Mouse (Mus musculus) embryo, embryonic 10.5 days (tissue): Measurements from ENCODE around the gene Olfr314.
"Not testable (repeated sequence)": the region's sequence is repeated elsewhere in the genome, so short reads cannot be mapped to it uniquely, and the experiment has no call there.

Source experiments
- DNase-seq: peaks from one replicate; pipeline ENCODE4 v3.0.0-alpha.2; 2015; ENCODE audit warnings: low spot score

Gene Olfr314

DNA sequence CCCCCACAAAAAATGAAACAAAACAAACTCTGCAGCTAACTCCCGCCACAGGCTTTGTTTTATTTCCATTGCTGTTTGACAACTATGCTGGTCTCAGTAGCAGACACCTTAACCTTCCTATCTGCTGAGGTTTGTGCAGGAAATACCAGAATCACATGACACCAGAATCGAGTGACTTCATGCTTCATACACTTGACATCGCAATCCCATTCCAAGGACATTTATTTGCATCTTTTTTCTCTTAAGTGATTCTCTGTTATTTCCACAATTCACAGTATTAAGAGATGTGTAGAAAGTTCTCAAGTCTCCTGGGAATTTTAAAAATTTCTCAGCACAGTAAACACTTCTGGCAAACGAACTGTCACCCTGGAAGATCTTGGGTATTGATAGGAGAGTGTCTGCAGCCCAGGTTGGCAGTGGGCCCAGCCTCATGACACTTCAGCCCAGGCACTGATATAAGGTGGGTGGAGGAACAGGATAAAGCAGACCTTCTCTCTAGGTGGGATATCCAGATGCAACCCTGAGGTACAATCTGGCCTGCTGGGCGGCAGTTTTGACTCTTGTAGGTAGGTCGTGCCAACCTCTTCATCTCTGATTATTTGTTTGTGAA lies at the start of gene Olfr314:
Gene Olfr314 (plus strand): TSS at position 473 of the 610 bp plus-strand sequence.
- no peak for DNase-seq

DNA sequence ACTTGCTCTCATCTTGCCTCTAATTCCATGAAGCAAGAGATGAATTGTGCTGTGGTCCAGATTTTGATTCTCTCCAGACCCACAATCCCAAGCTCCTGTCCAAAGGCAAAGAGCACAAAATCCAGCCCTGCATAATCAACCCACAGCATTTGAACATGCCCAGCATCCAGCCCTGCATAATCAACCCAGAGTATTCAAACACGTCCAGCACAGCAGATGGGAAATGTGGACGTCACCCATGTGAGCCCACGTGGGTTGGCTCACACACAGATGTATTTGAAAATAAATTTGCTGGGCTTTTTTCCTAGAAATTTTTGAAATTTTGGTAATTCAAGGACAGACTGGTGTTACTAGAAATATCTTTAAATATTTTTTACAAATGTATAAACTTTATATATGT lies 49.4 kb upstream of the Olfr314 start:
- no peak for DNase-seq

DNA sequence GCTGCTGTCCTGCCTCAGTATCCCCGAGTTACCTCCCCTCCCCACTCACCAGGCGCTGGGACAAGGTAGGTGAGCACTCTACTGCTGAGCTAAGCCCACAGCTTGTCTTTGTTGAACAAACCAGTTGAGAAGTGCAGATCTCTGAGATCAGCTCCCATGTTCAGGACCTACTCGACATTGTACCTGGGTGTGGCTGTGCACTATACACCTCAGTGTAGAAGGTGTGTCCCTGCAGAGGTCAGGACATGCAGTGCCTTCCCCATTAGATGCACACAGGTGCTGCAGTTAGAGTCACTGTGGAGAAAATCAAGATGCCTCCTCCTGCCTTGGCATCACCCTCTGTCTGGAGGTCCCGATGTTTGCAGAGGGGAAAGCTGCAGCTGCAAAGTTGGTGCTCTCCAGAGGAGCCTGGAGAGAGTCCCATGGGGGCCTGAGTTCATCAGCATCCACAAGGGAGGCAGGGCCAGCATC lies 43.9 kb upstream of the Olfr314 start, which contains the start of gene Olfr317:
Gene Olfr317 (minus strand): TSS at position 421 of the 471 bp plus-strand sequence.
- no peak for DNase-seq

DNA sequence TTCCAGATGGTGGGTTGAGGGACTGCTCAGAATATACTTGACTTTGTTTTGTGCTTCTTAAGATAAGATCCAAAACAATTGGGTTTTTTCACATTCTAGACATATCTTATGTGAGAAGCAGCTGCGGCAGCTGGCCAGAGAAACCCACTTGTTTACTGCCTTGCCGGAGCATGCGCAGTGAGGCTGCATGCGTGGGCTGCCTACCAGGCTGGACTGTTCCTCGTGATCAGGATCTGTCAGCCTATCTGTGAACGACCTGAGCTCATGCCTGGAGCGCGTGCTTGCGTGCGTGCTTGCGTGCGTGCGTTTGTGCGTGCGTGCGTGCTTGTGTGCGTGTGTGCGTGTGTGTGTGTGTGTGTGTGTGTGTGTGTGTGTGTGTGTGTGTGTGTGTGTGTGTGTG lies 31.7 kb upstream of the Olfr314 start:
- not testable (repeated sequence) for DNase-seq

DNA sequence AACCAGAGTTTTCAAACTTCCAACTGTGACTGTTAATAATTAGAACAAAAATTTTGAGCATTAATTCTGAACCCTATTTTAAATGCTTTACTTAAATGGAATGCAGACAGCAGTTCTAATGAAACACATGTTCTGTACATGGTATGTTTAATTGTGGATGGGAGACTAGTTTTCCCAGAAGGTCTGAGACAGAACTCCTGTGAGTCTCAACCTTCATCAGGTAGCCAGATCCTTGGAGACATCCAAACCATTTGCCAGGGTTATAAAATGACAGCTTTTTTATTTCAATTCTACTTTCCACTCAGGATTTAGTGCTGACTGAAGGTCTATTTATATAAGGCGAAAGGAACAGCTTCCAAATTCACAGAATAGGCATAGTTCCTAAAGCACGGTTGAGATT lies 30.3 kb upstream of the Olfr314 start, which contains the start of gene Olfr316:
Gene Olfr316 (plus strand): TSS at position 301 of the 400 bp plus-strand sequence.
- no peak for DNase-seq

DNA sequence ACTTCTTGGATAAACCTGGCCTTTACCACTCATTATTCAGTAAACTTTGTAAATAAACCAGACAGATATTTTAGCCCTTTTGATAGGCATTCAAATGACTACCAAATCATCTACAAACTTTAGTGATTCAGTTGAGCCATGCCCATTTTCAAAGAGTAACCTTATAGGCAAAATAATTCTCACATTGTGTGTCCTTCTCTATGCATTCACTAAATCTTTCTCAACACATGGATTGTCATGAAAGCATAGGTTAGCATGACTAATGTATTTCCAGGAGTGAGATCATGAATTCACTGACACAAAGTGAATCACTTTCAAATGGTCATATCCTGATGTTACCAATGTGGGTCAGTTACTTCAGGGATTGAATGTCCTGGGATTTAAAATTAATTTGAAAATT lies 9.9 kb upstream of the Olfr314 start, which contains the start of gene Olfr315:
Gene Olfr315 (plus strand): TSS at position 301 of the 400 bp plus-strand sequence.
- DNase-seq, result no peak

DNA sequence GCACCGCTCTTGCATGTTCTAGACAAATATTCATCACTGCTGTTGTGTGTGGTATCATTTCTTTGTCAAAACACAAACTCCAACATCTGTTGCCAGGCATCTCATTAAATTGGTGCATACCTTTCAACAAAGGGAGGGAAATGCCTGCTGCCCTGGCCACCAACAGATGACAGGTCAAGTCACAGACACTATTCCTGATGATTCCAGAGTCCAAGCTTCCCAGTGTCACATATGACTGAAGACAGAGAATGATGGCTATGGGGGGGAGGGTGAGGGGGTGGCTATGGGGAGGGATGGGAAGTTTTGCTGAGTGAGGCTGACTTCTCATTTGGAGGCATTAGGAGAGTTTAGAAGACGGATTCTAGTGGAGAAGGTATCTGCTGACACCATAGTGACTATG lies 1.4 kb downstream of the Olfr314 start:
- DNase-seq, result no peak

DNA sequence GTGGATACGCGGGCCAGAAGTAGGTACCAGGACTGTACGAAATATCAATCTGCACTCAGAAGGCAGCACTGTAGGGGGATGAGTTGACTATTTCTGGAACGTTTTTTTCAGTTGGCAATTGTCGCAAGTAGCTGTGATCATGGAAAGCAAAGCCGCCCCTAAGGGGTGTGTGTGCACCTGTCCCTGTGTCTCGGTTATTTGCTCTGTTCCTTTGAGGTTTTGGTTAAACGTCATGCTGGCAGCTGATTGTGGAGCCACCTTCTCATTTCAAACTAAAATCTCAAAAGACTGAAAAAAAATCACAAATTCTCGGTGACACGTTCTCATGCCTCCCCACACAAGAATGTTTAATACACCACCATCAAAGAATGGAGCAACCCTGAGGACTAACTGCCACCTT lies 4.9 kb downstream of the Olfr314 start:
- DNase-seq, result no peak

DNA sequence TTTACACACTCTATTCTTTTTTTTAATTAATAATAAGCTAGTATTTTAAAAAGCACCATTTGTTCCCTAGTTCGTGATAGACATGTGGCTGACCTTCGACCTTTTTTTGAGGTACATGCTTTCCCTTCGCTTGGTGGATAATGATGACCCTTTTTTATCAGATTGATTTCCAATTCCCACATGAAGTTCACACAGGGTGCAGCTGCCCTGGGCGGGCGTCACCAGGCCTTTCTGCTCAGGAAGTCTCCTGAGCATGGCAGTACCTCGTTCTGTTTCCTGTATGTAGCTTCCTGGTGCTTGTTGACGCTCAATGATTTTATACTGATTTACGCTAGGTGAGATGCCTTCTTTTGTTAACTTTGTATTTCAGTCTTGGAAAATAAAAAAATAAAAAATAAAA lies 5.6 kb downstream of the Olfr314 start:
- DNase-seq, result no peak

DNA sequence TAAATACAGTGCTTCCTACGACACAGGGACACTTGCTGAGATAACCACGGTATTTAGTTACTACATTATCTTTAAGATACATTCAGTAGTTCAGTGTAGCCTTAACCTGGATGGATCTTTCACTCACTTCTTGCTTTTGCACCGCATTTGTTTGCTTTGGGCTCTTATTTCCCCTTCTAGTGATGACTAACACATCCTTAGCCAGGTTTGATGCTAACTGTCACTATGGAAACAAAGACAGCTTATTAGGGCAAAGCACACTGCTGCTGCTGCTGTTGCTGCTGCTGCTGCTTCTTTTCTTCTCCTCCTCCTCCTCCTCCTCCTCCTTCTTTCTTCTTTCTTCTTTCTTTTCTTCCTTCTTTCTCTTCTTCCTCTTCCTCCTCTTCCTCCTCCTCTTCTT lies 6.8 kb downstream of the Olfr314 start:
- DNase-seq, result no peak

DNA sequence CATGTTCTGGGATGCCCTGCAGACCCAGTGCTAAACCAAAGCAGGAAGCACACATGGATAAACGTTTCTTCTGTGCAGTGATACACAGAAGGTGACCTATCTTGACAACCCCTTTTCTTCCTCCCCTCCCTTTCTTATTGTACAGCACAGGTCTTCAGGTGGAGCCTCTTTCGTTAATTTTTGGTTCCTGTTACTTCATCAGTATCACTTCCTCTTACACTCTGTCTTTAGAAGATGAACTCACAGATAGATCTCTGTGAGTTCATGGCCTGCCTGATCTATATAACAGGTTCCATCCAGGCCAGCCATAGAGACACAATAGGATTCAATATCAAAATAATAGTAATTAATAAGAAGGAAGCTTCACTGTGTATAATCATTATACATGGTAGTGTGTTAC lies 7.3 kb downstream of the Olfr314 start:
- DNase-seq, result no peak

DNA sequence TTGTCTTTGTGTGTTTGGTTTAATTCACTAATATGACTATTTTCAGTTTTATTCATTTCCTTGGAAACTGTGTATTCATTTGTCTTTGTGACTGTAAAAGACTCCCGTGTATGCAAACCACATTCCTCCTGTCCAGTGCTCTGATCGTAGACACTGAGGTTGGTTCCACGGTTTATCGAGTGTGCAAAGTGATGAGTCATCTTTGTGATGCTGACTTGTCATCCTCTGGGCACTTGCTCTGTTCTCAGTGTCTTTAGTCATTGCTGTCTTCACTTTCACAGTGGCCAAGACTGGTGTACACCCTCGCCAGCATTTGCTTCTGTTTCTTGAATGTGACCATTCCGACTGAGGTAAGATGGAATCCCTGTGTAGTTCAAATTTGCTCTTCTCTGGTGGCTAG lies 7.9 kb downstream of the Olfr314 start:
- DNase-seq, result no peak

DNA sequence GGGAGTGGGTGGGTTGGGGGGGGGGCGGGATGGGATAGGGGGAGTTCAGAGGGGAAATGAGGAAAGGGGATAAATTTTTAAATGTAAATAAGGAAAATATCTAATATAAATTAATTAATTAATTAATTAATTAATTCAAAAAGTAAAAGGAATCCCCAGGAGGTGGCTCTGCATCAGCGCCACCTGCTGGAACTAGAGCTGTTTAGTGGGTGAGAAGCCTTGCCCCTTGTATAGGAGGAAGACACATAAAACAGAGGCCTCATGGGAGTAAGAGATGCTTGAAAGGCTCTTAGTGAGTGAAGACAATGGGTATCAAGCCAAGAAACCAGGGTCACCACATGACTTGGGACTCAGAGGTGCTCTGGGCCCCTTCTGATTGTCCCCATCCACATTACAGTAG lies 13.1 kb downstream of the Olfr314 start:
- DNase-seq, result no peak

DNA sequence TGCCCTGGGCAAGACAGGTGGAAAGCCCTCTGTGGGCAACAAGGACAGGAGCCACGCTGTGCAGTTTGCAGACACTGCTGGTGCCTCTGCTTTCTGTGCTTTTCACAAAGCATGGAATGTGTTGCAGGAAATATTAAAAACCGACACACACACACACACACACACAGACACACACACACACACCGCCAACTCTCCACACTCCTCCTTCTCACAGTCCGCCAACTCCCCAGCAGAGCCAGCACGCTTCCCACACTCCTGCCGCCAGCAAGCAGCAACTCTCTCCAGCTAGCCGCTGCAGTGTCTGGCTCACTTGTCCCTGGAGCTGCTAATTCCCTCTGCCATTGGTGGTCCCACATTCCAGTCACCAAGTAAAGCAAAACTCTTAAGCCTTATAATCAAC lies 14.1 kb downstream of the Olfr314 start:
- no peak for DNase-seq

DNA sequence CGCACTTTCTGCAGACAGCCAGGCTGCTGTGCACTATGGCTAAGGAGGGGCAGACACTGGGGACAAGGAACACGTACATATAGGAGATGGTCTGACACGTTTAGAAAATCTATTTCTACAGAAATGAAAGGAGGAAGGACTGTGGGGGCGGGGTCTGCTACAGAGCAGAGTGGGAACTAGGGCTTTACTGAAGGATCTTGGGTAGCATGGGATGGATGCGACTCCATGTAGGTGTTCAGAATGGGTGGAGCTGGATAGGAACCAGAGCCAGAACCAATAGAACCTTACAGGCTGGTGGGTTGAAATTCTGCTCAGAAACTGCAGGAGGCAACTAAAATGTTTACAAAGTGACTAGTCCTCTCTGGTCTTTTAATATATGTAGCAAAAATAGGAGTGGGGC lies 17.0 kb downstream of the Olfr314 start:
- no peak for DNase-seq

DNA sequence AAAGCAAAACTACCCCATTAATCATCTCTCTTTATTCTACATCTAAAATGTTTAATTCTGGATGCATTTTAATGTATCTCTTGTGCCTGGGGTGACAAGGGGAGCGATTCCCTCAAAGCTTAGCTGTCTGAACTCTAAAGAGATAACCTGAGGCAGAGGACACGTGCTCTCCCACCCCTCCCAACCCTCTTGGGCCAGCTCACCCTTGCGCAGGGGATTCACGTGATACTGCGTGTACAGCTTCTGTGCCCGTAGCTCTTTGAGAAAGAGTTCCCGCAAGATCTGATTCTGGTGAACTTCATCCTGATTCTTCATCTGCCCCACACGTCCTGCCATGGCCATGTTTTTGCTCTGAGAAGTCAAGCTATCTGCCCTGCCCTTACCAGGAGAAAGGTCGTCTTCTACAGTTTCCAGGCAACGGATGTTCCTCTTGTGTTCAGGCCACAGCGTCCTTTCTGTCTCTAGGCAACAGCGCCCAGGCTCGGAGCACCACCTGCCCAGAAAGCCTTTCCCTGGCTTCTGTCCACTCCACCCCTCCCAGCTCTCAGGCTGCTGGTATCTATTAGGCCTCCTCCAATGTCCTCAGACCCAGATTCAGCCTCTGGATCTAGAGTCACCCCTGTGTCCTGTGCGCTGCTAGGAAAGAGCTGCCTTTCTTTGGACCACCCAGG lies 18.9 kb downstream of the Olfr314 start, which contains the start of gene Fam183b:
Gene Fam183b (minus strand): TSS at position 403 of the 671 bp plus-strand sequence.
- peak; percentile 73 for DNase-seq

DNA sequence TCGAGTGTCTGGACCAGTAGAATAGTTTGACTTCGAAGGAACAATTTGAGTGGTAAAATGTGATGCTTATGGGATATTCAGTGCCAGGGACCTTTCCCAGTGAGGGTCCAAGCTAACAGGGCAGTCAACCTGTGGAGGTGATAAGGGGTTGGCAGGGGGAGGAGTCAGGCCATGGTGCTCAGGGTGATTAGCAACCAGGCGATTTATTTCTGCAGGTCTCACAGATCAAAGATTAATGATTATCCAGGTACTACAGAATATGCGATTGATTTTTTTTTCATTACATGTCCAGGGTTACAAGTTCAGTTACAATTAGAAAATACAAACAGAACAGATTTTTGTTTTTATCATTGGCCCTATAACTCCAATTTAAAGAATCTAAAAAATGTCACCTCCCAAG lies 21.1 kb downstream of the Olfr314 start:
- DNase-seq, result no peak

DNA sequence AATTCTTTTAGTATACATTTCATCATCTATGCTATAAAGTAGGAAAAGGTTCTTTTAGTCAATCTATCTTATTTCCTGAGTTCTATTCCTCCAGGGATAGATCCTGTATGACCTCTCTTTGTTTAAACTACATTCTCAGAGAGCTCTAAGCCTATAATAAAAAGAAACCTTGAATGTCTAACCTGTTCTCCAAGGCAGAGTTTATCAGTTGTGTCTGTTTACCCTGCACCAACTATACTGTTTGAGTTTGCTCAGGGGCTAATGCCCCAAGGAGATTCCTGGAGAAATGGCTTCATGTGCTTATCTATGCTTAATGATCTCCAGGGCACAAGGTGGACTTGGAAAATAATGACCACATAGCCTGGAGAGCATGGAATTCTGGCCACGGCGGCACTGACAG lies 21.6 kb downstream of the Olfr314 start:
- no peak for DNase-seq

DNA sequence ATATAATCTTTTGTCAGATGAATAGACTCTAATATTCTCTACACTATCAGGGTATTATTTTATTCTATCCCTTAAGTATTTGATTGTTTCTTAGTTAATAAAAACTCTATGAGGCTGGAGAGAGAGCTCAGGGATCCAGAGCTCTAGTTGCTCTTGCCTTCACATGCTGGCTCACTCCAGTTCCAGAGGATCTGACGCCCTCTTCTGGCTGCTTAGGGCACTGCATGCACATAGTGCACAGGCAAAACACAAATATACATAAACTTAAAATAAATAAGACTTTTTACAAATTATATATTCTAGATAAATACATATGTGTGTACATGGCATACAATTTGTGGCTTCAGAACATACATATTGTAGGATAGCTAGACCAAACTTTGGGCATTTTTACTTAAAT lies 29.2 kb downstream of the Olfr314 start:
- DNase-seq, result no peak

DNA sequence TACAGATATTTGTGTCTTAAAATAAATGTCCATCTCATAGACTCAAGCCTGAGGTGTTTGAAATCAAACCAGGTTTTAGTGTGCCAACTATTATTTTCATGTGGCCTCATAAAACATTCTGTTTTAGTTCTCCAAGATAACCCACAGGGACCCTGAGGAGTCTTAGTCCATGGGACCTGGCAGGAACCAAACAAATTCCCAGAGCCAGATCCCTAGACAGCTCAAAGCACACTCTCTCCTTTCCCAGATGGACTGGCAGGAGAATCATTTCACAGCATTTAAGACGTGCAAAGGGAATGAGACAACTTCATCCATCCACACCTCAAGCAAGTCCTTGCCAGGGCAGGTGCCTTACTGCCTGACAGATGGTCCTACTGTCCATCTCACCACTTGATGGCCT lies 31.9 kb downstream of the Olfr314 start, which contains the start of gene Olfr313:
Gene Olfr313 (plus strand): TSS at position 301 of the 400 bp plus-strand sequence.
- DNase-seq, result not testable (repeated sequence)

DNA sequence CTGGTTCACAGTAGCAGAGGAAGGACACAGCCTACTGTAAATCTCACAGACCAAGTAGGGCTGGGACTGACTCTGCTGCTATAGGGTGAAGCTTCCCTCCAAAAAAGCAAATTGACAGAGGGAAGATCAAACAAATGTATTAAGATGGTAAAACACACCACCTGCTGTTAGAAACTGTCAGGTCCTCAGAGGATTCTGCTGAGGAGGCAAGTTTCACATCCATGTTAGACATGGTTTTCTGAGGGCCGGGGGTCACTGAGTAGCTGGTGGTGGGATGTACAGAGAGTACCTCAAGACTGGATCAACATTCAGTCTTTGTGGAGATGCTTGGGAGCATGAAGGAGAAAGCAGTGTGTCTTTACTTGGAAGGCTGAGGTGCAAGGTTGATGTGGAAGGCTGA lies 32.9 kb downstream of the Olfr314 start:
- no peak for DNase-seq

DNA sequence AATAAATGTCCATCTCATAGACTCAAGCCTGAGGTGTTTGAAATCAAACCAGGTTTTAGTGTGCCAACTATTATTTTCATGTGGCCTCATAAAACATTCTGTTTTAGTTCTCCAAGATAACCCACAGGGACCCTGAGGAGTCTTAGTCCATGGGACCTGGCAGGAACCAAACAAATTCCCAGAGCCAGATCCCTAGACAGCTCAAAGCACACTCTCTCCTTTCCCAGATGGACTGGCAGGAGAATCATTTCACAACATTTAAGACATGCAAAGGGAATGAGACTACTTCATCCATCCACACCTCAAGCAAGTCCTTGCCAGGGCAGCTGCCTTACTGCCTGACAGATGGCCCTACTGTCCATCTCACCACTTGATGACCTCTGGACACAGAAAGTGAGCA lies 46.2 kb downstream of the Olfr314 start, which contains the start of gene Olfr312:
Gene Olfr312 (plus strand): TSS at position 301 of the 400 bp plus-strand sequence.
- DNase-seq, result not testable (repeated sequence)

DNA sequence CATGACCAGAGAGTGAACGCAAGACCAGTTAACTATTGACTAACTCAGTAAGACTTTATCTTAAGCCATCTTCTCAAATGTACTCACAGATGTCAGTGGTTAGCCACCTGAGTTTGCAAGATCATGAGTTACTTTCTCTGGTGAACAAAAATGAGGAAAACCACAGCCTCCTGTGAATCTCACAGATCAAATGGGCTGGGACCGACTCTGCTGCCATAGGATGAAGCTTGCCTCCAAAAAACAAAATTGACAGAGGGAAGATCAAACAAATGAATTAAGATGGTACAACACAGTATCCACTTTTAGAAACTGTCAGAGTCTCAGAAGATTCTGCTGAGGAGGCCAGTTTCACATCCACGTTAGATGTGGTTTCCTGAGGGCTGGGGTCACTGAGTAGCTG lies 47.0 kb downstream of the Olfr314 start:
- no peak for DNase-seq
